Mouse (Mus musculus): ENCODE results near the gene Ivd.
A peak's percentile ranks its signal among the peaks of the same experiment; 100 is the strongest.

Ivd gene

DNA sequence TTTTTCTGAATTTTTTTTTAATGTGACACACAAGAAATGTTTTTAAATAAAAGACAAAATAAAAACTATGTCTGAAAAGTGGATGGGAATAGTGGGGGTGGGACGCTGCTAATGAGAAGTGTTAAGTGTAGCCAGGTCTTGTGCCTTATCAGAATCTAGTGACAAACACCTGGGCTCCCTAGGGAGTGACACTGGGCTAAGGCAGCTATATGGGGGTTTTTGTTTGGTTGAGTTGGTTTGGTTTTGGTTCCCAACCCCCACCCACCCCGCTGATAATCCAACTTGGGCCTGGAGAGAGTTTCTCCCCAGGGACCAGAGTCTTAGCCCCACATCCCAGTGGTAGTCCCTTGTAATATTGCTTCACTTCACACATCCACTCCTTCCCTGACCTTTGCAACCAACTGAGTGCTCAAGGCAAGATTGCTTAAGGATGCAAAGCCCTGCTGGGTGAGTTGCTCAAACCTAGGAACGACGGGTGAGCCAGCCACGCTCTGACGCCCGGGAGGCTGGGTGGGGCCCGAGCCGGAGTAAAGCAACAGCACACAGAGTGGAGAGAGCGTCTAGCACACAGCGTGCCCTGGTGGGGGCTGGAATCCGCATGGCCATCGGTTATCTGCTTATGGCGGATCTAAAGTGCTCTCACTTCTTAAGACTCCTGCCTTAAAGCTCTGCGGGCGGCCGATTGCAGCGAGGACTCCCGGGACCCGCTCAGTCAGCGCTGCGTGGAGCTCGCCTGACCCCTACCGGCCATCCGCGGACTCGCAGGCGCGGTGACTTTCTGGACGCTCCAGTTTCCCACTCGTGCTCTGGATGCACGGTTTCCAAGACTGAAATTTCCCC lies 21.3 kb downstream of the Ivd start:
- peak; percentile 83 for DNase-seq (ENCODE audit: low spot score)

DNA sequence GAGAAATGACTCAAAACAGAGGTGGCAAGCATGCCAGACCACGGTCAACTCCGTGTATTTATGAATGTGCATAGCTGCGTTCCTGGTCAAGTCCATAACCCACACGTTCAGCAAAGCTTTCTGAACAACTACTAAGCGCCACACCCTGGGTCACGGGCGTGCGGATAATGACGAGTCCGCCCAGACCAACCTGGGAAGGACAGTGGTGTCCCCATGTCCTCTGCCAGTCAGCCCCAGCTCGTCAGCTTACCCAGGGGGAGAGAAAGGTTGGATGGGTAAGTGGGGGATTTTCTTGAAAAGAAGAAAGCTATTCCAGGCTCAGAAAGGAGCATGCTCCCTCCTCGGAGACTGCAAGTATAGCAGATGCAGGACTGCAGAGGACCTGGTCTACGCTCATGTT lies 25.7 kb downstream of the Ivd start:
- DNase-seq (ENCODE audit: low spot score) = no peak

- no peak for DNase-seq (ENCODE audit: low spot score)
Measured at GRCm38 (mm10) chr2:118887845-118888548, 26.2 kb downstream of the Ivd start.

DNA sequence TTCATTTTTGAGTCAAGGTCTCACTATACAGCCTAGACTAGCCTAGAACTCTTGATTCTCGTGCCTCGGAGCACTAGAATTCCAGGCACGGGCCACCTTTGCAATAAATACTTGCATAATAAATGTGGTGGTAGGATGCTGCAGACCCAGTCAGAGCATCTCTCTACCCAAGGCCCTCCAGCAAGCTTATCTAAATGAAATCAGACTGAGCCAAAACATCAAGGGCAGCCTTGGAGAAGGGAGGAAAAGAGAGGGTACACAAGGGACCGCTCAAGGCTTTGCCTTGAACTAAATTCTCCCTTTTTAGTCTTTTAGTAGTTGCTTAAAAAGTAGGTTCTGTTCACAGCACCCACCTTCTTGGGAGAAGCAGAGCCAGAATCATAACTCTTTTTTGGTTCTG lies 29.4 kb downstream of the Ivd start:
- DNase-seq (ENCODE audit: low spot score) = no peak

DNA sequence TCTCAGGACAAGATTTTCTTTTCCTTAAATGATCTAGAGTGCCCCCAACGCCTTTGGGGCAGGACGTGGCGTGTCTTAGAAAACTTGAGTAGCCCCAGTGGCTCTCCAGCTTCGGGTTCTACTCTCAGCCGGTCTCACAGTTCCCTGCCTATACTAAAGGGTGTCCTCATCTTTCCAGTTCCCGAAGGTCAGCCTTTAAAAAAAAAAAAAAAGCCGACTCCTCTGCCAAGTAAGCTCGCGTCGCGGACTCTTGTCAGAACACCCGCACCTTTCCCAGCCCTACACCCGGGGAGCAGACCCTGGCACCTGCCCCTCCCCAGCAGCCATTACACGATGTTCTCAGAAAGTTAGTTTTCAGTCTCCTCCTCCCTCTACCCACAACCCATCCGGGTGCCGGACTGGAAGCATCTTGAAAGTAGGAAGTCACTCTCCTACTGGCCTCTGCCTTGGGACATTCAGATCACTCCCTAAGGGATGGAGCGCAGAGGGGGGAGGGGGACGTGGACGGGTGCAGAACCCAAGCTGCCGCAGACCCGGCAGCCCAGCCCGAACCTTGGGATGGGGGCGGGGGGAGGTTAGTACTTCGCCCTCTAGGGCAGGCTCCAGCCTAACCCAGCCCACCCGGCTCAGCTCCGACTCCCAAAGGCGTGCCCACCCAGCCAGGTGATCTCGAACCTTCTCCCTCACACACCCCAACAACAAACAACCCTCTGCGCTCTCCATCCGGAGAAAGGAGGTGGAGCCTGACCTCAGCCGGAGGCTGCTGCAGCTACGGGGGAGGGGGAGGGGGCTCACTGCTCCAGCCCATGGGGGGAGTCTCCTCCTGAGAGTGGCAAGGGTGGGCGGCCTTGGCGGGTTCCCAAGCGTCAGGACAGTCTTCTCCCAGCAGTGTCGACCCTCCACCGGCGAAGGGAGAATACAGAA lies 34.5 kb downstream of the Ivd start:
- peak; percentile 33 for DNase-seq (ENCODE audit: low spot score)

GRCm38 (mm10) chr2:118896914-118897291 lies 35.1 kb downstream of the Ivd start:
- DNase-seq (ENCODE audit: low spot score) = no peak

DNA sequence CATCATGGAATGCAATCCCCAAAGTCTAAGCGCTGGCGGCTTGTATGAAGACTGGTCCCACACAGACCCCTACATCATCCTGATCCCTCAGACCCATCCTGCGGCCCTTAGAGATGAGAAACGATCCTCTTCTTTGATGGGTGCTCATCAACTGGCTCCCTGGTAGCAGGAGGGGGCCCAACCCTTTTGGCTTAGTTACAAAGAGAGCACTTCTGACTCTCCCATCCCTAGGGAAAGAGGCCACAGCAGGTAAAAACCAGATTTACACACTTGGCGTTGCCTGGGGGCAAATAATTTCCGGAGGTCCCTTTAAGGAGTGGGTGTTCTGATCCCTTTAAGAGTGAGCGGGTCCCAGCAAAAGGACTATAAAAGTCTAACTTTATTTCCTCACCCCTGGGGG lies 35.6 kb downstream of the Ivd start:
- no peak for DNase-seq (ENCODE audit: low spot score)

GRCm38 (mm10) chr2:118897808-118898207 lies 36.1 kb downstream of the Ivd start:
- DNase-seq (ENCODE audit: low spot score) = no peak

- no peak for DNase-seq (ENCODE audit: low spot score)
Measured at GRCm38 (mm10) chr2:118898771-118899170, 37.0 kb downstream of the Ivd start.

DNA sequence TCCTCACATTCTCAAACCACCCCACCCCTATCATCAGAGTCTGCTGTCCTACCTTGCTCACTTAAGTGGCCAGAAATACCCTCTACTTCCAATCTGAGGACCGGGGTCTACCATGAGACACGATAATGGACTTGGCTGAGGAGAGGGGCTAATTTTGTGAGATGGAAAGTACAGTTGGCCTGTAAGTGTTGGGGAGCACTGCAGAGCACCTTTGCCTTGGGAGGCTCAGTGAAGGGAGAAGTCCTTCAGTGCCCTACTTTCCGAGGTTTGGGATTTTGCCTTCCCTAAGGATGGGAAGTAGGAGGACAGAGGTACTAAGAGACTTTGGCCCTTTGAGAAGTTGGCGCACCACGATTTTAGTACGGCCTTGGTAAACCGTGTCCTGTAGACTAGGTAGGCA lies 37.6 kb downstream of the Ivd start:
- DNase-seq (ENCODE audit: low spot score) = no peak

DNA sequence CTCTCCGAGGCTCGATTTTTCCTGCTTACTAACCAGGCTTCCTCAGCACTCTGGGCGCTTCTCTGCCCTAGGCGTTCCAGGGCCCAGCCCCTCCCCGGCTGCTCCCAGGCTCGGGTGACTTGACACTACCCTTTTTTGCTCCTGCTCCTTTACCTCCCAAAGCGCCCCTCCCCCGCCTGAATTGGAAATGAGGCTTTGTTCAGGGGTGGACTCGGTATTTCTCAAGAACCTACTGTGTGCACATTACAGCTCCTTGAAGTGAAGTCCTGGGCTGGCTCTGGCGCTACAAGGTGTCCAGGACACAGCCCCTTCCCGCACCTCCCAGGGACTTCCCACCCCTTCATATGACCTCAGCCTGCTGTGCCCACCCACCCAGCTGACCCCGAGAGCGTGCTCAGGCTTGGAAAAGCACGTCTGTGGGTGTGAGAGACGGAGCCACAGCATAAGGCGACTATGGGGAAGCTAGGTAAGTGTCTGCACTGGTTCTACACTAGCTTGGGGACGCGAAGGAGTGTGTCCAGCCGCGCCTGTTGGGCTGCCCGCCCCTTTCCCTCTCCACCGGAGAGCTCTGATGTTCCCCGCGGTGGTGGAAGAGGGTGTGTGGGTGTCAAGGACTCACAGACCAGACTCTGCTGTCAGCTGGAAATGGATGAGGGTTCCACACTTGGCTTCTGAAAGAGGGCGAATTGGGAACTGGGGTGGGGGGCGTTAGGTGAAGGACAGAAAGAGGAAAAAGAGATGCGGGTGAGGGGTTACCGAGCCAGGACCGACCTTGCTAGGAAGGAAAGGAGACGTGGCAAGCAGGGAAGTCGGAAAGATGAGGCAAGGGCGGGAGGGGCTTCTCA lies 38.4 kb downstream of the Ivd start, which contains the start of gene Bahd1:
Bahd1 (plus strand) TSS at position 397 of the 845 bp plus-strand sequence.
- peak; percentile 46 for DNase-seq (ENCODE audit: low spot score)

- no peak for DNase-seq (ENCODE audit: low spot score)
Measured at GRCm38 (mm10) chr2:118900826-118901140, 39.0 kb downstream of the Ivd start.

- peak; percentile 97 for DNase-seq (ENCODE audit: low spot score)
Measured at GRCm38 (mm10) chr2:118901175-118902031, 39.6 kb downstream of the Ivd start.

DNA sequence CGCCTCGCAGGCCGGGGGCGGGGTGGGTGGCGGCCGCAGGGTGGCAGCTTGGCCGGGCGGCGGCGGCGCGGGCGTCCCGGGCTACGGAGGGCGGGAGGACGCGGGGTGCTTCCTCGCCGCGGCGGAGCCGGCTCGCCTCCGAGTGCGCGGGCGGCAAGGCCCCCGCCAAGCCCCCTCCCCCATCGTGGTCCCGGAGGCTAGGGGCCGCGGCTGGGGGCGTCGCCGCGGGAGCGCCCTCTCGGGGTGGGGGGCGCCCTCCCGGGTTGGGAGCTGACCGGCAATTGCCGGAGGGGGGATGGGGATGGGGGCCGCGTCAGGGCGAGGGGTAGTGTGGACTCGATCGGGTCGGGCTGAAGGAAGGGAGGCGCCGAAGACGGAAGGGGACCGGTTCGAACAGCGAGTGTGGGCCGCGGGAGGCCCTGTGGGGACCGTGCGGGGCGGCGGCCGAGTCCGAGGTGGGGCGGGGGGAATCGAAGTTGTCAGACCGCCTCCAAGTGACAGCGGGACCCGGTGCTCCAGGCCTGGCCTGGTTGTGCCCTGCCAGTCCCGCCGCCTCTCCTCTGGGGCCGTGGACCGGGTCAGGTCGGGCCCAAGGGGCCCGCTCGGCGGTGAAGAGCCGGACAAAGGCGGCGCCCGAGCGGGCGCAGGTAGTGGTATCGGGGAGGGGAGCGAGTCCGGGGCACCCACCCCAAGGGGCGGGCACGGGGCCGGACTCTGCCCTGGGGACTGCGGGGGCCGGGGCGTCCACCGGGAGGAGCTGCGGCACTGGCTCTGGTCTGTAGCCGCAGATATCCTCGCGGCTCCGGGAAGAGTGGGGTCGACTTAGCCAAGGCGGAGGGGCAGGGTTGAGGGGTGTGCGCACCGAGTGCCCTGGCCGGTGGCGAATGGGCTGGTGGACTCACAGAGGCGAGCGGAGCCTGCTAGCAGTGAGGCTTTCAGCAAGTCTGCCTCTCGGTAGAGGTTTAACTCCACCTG lies 40.6 kb downstream of the Ivd start:
- DNase-seq (ENCODE audit: low spot score) = peak; percentile 47

DNA sequence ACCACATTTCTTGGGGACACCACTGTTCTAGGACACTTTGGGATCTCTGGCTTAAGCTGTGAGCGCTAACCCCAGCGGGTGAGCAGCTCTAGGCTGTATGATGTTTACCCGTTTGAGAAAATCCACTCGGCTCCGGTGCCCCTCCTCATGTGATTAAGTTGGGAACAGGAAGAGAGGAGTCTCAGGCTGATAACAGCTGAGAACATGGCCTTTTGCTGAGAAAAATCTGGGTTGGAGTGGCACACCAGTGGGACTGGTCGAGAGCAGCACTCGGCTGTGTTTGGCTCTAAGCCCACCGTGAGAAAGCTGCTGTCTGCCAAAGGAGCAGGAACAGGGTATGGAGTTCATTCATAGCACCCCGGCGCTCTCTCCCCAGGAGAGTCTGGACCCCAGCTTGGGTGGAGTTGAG lies 41.6 kb downstream of the Ivd start:
- DNase-seq (ENCODE audit: low spot score) = no peak

DNA sequence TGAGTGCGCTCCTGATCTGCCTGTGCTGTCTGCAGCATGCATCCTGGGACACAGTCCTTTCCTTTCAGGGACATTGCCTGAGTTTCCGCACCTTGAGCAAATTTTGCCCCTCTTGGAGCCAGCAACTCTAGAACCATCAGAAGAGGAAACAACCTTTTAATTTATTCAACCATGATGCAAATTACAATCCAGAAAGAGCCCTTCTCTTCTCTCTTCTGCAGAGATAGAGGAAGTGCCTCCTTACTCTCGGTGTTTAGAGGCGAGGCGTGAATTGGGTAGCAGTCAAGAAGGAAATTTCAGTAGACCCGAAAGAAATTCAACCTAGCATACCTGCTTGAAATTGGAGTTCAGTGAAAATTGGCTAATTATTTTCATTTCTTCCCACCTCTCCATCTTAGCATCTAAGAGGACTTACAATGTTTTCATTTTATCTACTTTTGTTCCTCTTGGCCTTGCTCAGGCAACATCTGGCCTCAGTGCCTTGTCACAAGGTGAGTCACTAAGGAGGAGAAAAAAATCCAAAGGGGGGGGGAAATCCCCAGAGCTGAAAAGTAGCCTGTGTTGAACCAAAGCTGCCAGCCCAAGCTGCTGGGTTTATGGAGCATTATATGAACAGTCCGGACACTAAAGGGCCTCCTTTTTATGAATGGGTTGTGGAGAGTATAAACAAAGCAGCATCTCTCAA lies 43.8 kb downstream of the Ivd start:
- no peak for DNase-seq (ENCODE audit: low spot score)

GRCm38 (mm10) chr2:118906118-118906492 lies 44.4 kb downstream of the Ivd start:
- no peak for DNase-seq (ENCODE audit: low spot score)

GRCm38 (mm10) chr2:118907781-118908180 lies 46.0 kb downstream of the Ivd start:
- no peak for DNase-seq (ENCODE audit: low spot score)

DNA sequence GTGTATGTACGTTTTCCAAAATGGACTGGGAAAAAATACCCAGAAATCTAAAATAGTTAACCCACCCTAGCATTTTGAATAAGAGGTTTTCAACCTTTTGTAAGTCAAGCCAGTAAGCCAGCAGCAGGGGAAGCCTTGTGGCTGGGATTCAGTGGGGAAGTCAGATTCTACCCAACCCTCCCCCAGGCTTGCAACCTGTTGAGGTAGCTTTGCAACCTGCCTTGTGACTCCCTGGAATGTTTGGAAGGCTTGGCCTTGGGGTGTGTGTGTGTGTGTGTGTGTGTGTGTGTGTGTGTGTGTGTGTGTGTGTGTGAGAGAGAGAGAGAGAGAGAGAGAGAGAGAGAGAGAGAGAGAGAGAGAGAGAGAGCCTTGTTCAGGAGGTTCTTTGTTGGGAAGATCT lies 47.4 kb downstream of the Ivd start:
- no peak for DNase-seq (ENCODE audit: low spot score)

Data from urinary bladder, postnatal 14 days (tissue).